Mouse (Mus musculus): ENCODE measurements around the gene Plekhm1. TPM values are rescaled to one million over a fixed set of nuclear protein-coding genes. Genes with fewer than 3 reads are reported as not detected.
A peak's percentile ranks its signal among the peaks of the same experiment; 100 is the strongest.
"Not testable (repeated sequence)": the region's sequence is repeated elsewhere in the genome, so short reads cannot be mapped to it uniquely, and the experiment has no call there.

Plekhm1 gene
- total RNA-seq (2014; fragmentation: Nextera tagmentation) (27.1 and 35.1 TPM in 2 replicates), total RNA-seq (2017) (8.9 and 9.4 TPM in 2 replicates), polyA plus RNA-seq (2012) (11.7 and 12.0 TPM in 2 replicates)

DNA sequence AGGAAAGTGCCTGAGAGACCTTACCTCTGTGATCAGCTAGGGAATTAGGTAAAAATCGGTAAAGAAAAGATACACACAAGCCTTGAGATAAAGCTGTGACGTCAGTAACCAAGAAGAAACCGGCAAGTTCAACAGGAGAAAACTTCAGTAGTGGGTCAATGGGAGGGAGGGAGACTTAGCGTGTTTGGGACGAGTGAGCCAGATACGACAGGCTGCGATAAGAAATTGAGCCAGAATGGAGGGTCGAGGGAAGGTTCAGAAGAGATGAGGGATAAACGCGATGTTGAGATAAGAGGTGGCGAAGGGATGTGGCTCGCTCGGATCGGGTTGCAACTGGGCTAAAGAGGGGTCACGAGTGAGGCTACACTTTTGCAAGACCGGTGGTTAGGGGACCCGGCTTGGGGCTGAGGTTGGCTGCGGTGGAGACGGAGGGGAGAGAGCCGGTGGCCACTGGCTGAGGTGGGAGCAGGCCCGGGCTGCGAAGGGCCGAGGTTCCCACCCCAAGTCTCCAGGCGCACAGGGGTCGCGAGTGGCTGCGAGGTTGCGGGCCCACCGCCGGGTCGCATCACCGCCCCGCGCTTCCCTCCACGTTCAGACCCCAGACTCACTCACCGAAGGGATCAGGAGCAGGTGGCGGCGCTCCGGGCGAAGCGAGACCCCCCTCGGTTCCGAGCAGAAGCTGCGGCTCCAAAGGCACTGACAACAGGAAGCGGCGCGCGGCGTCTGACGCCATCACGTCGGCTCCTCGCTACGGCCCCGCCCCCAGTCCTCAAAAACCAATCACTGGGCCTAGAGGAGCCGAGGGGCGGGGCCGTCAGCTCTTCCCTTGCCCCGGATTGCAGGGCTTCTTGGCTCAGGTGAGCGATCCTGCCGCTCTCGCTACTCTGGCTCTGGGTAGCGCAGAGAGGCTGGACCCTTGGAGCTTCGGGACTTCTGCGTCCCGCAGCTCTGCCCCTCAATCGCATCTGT, at the start of gene Plekhm1:
TSS of gene Plekhm1 (minus strand) at position 707 of the 969 bp plus-strand sequence.
- no peaks in the 10 kb centered on the region for H3K9me3 ChIP-seq (replicated peaks)
- DNase-seq (ENCODE audit: low spot score) (peak; percentile 95), ATAC-seq (ENCODE audit: extremely low read depth, insufficient number of reproducible peaks, low FRiP score, poor library complexity, severe bottlenecking) (peak; percentile 94)
- peaks cover 22% of the 10 kb centered on the region for H3K4me1 ChIP-seq (ENCODE audit: insufficient read depth, low read depth, low read length)
- peaks cover 5% of the 10 kb centered on the region for H3K27me3 ChIP-seq (ENCODE audit: insufficient read depth, low read length)
- TF ChIP-seq CTCF (IDR thresholded peaks at IDR 0.05; ENCODE audit: low read depth, low read length): no peak
- TF ChIP-seq TAL1 (conservative IDR thresholded peaks at IDR 0.05; ENCODE audit: low read depth, low read length): no peak
- TF ChIP-seq GATA1 (IDR thresholded peaks at IDR 0.05; ENCODE audit: borderline replicate concordance, low read length): no peak
- TF ChIP-seq GATA2 (IDR thresholded peaks at IDR 0.05; ENCODE audit: borderline replicate concordance, low read depth, low read length): no peak
- TF ChIP-seq POLR2AphosphoS5 (IDR thresholded peaks at IDR 0.05; ENCODE audit: insufficient replicate concordance, low read depth, low read length): no peak
- H3K36me3 ChIP-seq (replicated peaks): peaks cover 37% of the 10 kb centered on the region
- H3K4me3 ChIP-seq (ENCODE audit: low read depth, low read length): peak within 1 kb of the TSS; percentile 97

DNA sequence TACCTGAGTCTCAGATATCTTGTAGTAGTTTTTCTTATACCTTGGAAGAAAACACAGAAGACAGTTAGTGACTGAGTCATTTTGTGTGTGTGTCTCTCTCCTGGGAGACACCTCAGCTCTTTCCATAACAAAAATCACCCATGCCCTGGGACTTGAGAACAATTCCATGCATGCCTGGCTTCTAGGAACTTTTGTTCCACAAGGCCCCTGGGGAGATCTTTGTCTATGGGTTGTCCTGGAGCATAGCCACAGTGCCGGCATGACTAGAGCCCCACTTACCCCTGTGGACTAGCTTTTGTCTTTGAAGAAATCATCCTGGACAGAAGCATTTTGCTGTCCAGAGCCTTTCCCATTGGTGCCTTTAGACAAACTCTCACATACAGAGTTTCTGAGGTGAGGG, 38.6 kb upstream of the Plekhm1 start:
- H3K27me3 ChIP-seq (ENCODE audit: insufficient read depth, low read length); H3K4me1 ChIP-seq (ENCODE audit: insufficient read depth, low read depth, low read length); H3K36me3 ChIP-seq (replicated peaks); ATAC-seq (ENCODE audit: extremely low read depth, insufficient number of reproducible peaks, low FRiP score, poor library complexity, severe bottlenecking); DNase-seq (ENCODE audit: low spot score); H3K4me3 ChIP-seq (ENCODE audit: low read depth, low read length); H3K9me3 ChIP-seq (replicated peaks): not testable (repeated sequence)

DNA sequence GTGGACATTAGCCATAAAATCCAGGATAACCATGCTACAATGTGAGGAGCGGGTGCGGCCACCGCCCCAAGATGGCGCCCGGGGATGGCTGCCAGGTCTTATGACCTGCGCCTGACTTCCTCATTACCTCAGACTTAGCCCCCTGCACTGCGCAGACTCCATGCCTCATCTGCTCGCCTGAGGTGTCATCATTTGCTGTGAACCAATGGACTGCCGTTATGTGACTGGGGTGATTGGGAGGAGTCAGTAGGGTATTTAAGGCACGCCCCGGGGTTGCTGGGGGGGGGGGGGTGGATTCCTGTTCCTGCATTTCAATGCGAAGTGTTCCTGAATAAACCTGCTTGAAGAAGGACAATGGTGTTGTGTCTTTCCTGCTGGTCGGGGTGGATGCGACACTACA, 37.2 kb upstream of the Plekhm1 start:
- H3K27me3 ChIP-seq (ENCODE audit: insufficient read depth, low read length); ATAC-seq (ENCODE audit: extremely low read depth, insufficient number of reproducible peaks, low FRiP score, poor library complexity, severe bottlenecking); H3K4me3 ChIP-seq (ENCODE audit: low read depth, low read length); DNase-seq (ENCODE audit: low spot score); H3K4me1 ChIP-seq (ENCODE audit: insufficient read depth, low read depth, low read length); H3K36me3 ChIP-seq (replicated peaks); H3K9me3 ChIP-seq (replicated peaks): not testable (repeated sequence)

DNA sequence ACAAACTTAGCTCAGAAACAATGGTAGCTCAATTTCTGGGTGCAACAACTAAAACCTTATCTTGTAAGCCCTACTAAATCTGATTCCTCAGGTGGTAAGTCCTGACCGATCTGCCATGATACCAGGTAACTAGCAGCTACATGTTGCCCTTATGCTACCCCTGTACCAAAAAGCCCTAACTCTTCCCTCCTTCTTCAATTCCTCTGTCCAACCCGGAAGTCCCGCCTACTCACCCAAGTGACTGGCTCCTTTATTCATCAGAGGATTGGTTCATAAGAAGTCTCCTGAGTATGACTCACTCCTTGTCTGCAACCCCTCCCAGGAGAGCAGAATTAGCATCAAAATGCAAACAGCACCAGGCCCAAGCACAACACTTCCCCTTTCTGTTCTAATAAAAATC, 31.2 kb upstream of the Plekhm1 start:
- Histone ChIP-seq H3K9me3 (replicated peaks) (no peaks in the 10 kb centered on the region), H3K27me3 (ENCODE audit: insufficient read depth, low read length) (peaks cover 28% of the 10 kb centered on the region), H3K4me1 (ENCODE audit: insufficient read depth, low read depth, low read length) (no peaks in the 10 kb centered on the region), H3K36me3 (replicated peaks) (no peaks in the 10 kb centered on the region), H3K4me3 (ENCODE audit: low read depth, low read length) (no peak overlapping the region)
- no peak for ATAC-seq (ENCODE audit: extremely low read depth, insufficient number of reproducible peaks, low FRiP score, poor library complexity, severe bottlenecking)
- no peak for DNase-seq (ENCODE audit: low spot score)
- TF ChIP-seq POLR2AphosphoS5 (IDR thresholded peaks at IDR 0.05; ENCODE audit: insufficient replicate concordance, low read depth, low read length) (no peak), GATA2 (IDR thresholded peaks at IDR 0.05; ENCODE audit: borderline replicate concordance, low read depth, low read length) (no peak), CTCF (IDR thresholded peaks at IDR 0.05; ENCODE audit: low read depth, low read length) (no peak), TAL1 (conservative IDR thresholded peaks at IDR 0.05; ENCODE audit: low read depth, low read length) (no peak), GATA1 (IDR thresholded peaks at IDR 0.05; ENCODE audit: borderline replicate concordance, low read length) (no peak)

DNA sequence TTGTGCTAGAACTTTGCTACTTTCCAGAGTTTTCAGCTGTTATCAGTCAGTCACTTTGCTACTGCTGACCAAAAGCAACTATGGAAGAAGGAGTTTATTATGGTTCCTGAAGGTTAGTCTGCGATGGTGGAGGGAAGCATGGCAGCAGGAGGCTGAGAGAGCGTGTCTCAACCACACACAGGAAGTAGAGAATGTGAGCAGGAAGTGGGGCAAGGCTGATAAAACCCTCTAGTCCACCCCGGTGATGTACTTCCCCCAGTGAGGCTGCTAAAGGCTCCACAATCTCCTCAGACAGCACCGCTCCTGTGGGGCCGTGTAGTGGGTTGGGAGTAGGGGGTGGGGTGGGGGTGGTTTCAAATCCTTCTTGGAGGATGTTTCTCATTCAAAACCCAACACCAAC, 23.8 kb upstream of the Plekhm1 start:
- Histone ChIP-seq H3K4me3 (ENCODE audit: low read depth, low read length) (no peak overlapping the region), H3K36me3 (replicated peaks) (no peaks in the 10 kb centered on the region), H3K9me3 (replicated peaks) (no peaks in the 10 kb centered on the region), H3K27me3 (ENCODE audit: insufficient read depth, low read length) (peaks cover 55% of the 10 kb centered on the region), H3K4me1 (ENCODE audit: insufficient read depth, low read depth, low read length) (peaks cover 3% of the 10 kb centered on the region)
- DNase-seq (ENCODE audit: low spot score) (peak; percentile 15), ATAC-seq (ENCODE audit: extremely low read depth, insufficient number of reproducible peaks, low FRiP score, poor library complexity, severe bottlenecking) (peak; percentile 54; the same call in 1 of the 2 replicates)
- TF ChIP-seq TAL1 (conservative IDR thresholded peaks at IDR 0.05; ENCODE audit: low read depth, low read length): no peak
- no peak for TF ChIP-seq GATA1 (IDR thresholded peaks at IDR 0.05; ENCODE audit: borderline replicate concordance, low read length)
- no peak for TF ChIP-seq GATA2 (IDR thresholded peaks at IDR 0.05; ENCODE audit: borderline replicate concordance, low read depth, low read length)
- no peak for TF ChIP-seq CTCF (IDR thresholded peaks at IDR 0.05; ENCODE audit: low read depth, low read length)
- TF ChIP-seq POLR2AphosphoS5 (IDR thresholded peaks at IDR 0.05; ENCODE audit: insufficient replicate concordance, low read depth, low read length): no peak

DNA sequence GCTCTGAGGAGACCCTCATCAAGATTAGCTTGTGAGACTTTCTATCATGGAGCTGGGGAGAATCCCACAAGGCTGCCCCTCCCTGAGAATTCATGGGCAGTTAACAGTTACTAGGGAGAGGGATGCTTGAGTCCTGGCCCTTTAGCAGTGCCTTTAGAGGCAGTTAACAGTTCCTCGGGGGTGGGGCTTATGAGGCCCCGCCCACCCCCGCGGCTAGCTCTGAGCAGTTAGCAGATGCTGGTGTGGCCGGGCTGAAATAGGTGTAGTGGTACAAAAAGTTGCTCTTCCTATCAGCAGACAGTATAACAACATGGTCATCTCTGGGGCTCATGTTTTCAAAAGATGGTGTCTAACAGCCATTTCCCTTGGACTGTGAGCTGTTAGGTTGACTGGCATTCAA, 12.5 kb upstream of the Plekhm1 start:
- ATAC-seq (ENCODE audit: extremely low read depth, insufficient number of reproducible peaks, low FRiP score, poor library complexity, severe bottlenecking): no peak
- no peak overlapping the region for H3K4me3 ChIP-seq (ENCODE audit: low read depth, low read length)
- H3K4me1 ChIP-seq (ENCODE audit: insufficient read depth, low read depth, low read length): no peaks in the 10 kb centered on the region
- peaks cover 24% of the 10 kb centered on the region for H3K27me3 ChIP-seq (ENCODE audit: insufficient read depth, low read length)
- no peak for DNase-seq (ENCODE audit: low spot score)
- no peaks in the 10 kb centered on the region for H3K36me3 ChIP-seq (replicated peaks)
- no peak for TF ChIP-seq GATA2 (IDR thresholded peaks at IDR 0.05; ENCODE audit: borderline replicate concordance, low read depth, low read length)
- no peak for TF ChIP-seq TAL1 (conservative IDR thresholded peaks at IDR 0.05; ENCODE audit: low read depth, low read length)
- TF ChIP-seq GATA1 (IDR thresholded peaks at IDR 0.05; ENCODE audit: borderline replicate concordance, low read length): no peak
- no peak for TF ChIP-seq POLR2AphosphoS5 (IDR thresholded peaks at IDR 0.05; ENCODE audit: insufficient replicate concordance, low read depth, low read length)
- TF ChIP-seq CTCF (IDR thresholded peaks at IDR 0.05; ENCODE audit: low read depth, low read length): no peak
- H3K9me3 ChIP-seq (replicated peaks): no peaks in the 10 kb centered on the region
